Mouse (Mus musculus) macrophage (primary cell): ENCODE data around the gene Cmtm8. TPM values are rescaled to one million over a fixed set of nuclear protein-coding genes. Genes with fewer than 3 reads are reported as not detected.

Experiments
- H3K27ac ChIP-seq: fragments of 350-480 bp; formaldehyde crosslinking; 2 replicates; pipeline ENCODE4 v1.9.0; 2021
- H3K36me3 ChIP-seq: fragments of 350-480 bp; formaldehyde crosslinking; 2 replicates; pipeline ENCODE4 v1.9.0; 2021; ENCODE audit errors: inconsistent target
- H3K4me3 ChIP-seq: fragments of 350-480 bp; formaldehyde crosslinking; 2 replicates; pipeline ENCODE4 v1.9.0; 2021; ENCODE audit errors: inconsistent target
- H3K79me2 ChIP-seq: fragments of 350-480 bp; formaldehyde crosslinking; 2 replicates; pipeline ENCODE4 v1.9.0; 2021; ENCODE audit errors: inconsistent target
- WGBS: methylation state at CpG from one replicate; pipeline ENCODE4 v1.1.7; 2026; ENCODE audit warnings: inconsistent platforms; ENCODE audit not compliant: missing documents; 5-methylcytosine and 5-hydroxymethylcytosine counted together
- polyA plus RNA-seq: library from polyadenylated mRNA; stranded (reverse); fragments of 250-400 nt; gene quantifications from 3 replicates; pipeline ENCODE4 v1.2.4, GENCODE M21; 2018; ENCODE audit warnings: inconsistent platforms

The Cmtm8 gene
- polyA plus RNA-seq, 1 experiment from 2014 or later, result 0.99 TPM

- WGBS, result 68% methylated on average over 10 of the region's 10 CpGs
- Histone ChIP-seq H3K79me2 (peaks cover 100% of the 10 kb centered on the region), H3K4me3 (no peak overlapping the region), H3K27ac (no peak overlapping the region), H3K36me3 (peaks cover 16% of the 10 kb centered on the region)
Observed at GRCm38 (mm10) chr9:114768066-114768465, 75.9 kb downstream of the Cmtm8 start.

GRCm38 (mm10) chr9:114767507-114767906, 76.4 kb downstream of the Cmtm8 start:
- Histone ChIP-seq H3K4me3 (no peak overlapping the region), H3K79me2 (peaks cover 100% of the 10 kb centered on the region), H3K27ac (no peak overlapping the region), H3K36me3 (peaks cover 16% of the 10 kb centered on the region)
- WGBS, result 92% methylated on average over 2 of the region's 2 CpGs

GRCm38 (mm10) chr9:114767030-114767429, 76.9 kb downstream of the Cmtm8 start:
- Histone ChIP-seq H3K4me3 (no peak overlapping the region), H3K36me3 (peaks cover 16% of the 10 kb centered on the region), H3K27ac (no peak overlapping the region), H3K79me2 (peaks cover 100% of the 10 kb centered on the region)
- WGBS, result 67% methylated on average over 13 of the region's 13 CpGs

GRCm38 (mm10) chr9:114763341-114763740, 80.6 kb downstream of the Cmtm8 start:
- Histone ChIP-seq H3K27ac (no peak overlapping the region), H3K4me3 (no peak overlapping the region), H3K36me3 (peaks cover 34% of the 10 kb centered on the region), H3K79me2 (peaks cover 90% of the 10 kb centered on the region)
- WGBS, result 61% methylated on average over 13 of the region's 13 CpGs

GRCm38 (mm10) chr9:114761848-114762247, 82.1 kb downstream of the Cmtm8 start:
- H3K36me3 ChIP-seq, result peaks cover 41% of the 10 kb centered on the region
- H3K27ac ChIP-seq, result no peak overlapping the region
- no peak overlapping the region for H3K4me3 ChIP-seq
- WGBS, result 89% methylated on average over 11 of the region's 11 CpGs
- peaks cover 75% of the 10 kb centered on the region for H3K79me2 ChIP-seq

- Histone ChIP-seq H3K79me2 (peaks cover 60% of the 10 kb centered on the region), H3K27ac (no peak overlapping the region), H3K4me3 (no peak overlapping the region), H3K36me3 (peaks cover 41% of the 10 kb centered on the region)
- 70% methylated on average over 5 of the region's 5 CpGs for WGBS
Observed at GRCm38 (mm10) chr9:114760353-114760752, 83.6 kb downstream of the Cmtm8 start.

- H3K27ac ChIP-seq, result no peak overlapping the region
- WGBS, result 85% methylated on average over 4 of the region's 4 CpGs
- H3K36me3 ChIP-seq, result peaks cover 41% of the 10 kb centered on the region
- H3K4me3 ChIP-seq, result no peak overlapping the region
- H3K79me2 ChIP-seq, result peaks cover 60% of the 10 kb centered on the region
Observed at GRCm38 (mm10) chr9:114759886-114760285, 84.1 kb downstream of the Cmtm8 start.

GRCm38 (mm10) chr9:114758801-114759200, 85.2 kb downstream of the Cmtm8 start:
- Histone ChIP-seq H3K79me2 (peaks cover 60% of the 10 kb centered on the region; the same call in 1 of the 2 replicates), H3K27ac (peak overlapping the region; percentile 69), H3K36me3 (peaks cover 41% of the 10 kb centered on the region), H3K4me3 (no peak overlapping the region)
- WGBS, result 40% methylated on average over 5 of the region's 5 CpGs

- 14% methylated on average over 5 of the region's 7 CpGs for WGBS
- Histone ChIP-seq H3K4me3 (no peak overlapping the region), H3K27ac (peak overlapping the region; percentile 69), H3K36me3 (peaks cover 41% of the 10 kb centered on the region), H3K79me2 (peaks cover 55% of the 10 kb centered on the region; the same call in 1 of the 2 replicates)
Observed at GRCm38 (mm10) chr9:114758272-114758671, 85.7 kb downstream of the Cmtm8 start.

- 2% methylated on average over 32 of the region's 36 CpGs for WGBS
Observed at GRCm38 (mm10) chr9:114752863-114753484, 91.0 kb downstream of the Cmtm8 start.

GRCm38 (mm10) chr9:114752311-114752710, 91.6 kb downstream of the Cmtm8 start:
- H3K79me2 ChIP-seq, result peaks cover 38% of the 10 kb centered on the region; the same call in 1 of the 2 replicates
- H3K27ac ChIP-seq, result peak overlapping the region; percentile 25; the same call in 1 of the 2 replicates
- H3K36me3 ChIP-seq, result peaks cover 9% of the 10 kb centered on the region; the same call in 1 of the 2 replicates
- H3K4me3 ChIP-seq, result no peak overlapping the region
- 53% methylated on average over 9 of the region's 9 CpGs for WGBS

More at GRCm38 (mm10) chr9:114752863-114753484, 91.0 kb downstream of the Cmtm8 start:
- Histone ChIP-seq H3K4me3 (peak overlapping the region; percentile 34), H3K79me2 (peaks cover 35% of the 10 kb centered on the region; the same call in 1 of the 2 replicates), H3K27ac (peak overlapping the region; percentile 84), H3K36me3 (peaks cover 7% of the 10 kb centered on the region; the same call in 1 of the 2 replicates)

- 94% methylated on average over 3 of the region's 3 CpGs for WGBS
- Histone ChIP-seq H3K4me3 (no peak overlapping the region), H3K79me2 (peaks cover 46% of the 10 kb centered on the region; the same call in 1 of the 2 replicates), H3K27ac (no peak overlapping the region), H3K36me3 (peaks cover 12% of the 10 kb centered on the region; the same call in 1 of the 2 replicates)
Observed at GRCm38 (mm10) chr9:114751582-114751981, 92.4 kb downstream of the Cmtm8 start.

GRCm38 (mm10) chr9:114747466-114747865, 96.5 kb downstream of the Cmtm8 start:
- Histone ChIP-seq H3K36me3 (peaks cover 14% of the 10 kb centered on the region; the same call in 1 of the 2 replicates), H3K27ac (peak overlapping the region; percentile 54), H3K79me2 (peaks cover 63% of the 10 kb centered on the region), H3K4me3 (no peak overlapping the region)
- 92% methylated on average over 12 of the region's 12 CpGs for WGBS

GRCm38 (mm10) chr9:114747012-114747411, 96.9 kb downstream of the Cmtm8 start:
- Histone ChIP-seq H3K27ac (peak overlapping the region; percentile 54; the same call in 1 of the 2 replicates), H3K36me3 (peaks cover 14% of the 10 kb centered on the region; the same call in 1 of the 2 replicates), H3K79me2 (peaks cover 63% of the 10 kb centered on the region), H3K4me3 (no peak overlapping the region)
- 93% methylated on average over 5 of the region's 10 CpGs for WGBS

- WGBS, result 3% methylated on average over 4 of the region's 4 CpGs
- peak overlapping the region; percentile 83 for H3K27ac ChIP-seq
- no peak overlapping the region for H3K4me3 ChIP-seq
- H3K79me2 ChIP-seq, result peaks cover 65% of the 10 kb centered on the region
- peaks cover 15% of the 10 kb centered on the region; the same call in 1 of the 2 replicates for H3K36me3 ChIP-seq
Observed at GRCm38 (mm10) chr9:114745654-114746053, 98.3 kb downstream of the Cmtm8 start.
